Mouse (Mus musculus) hematopoietic stem cell, adult 5-6 weeks (primary cell): ENCODE measurements around the gene Nkx1-1. TPM values are rescaled to one million over a fixed set of nuclear protein-coding genes. Genes with fewer than 3 reads are reported as not detected.

ENCODE experiments used
- ATAC-seq, 2 experiments: fragments of 125-278 bp in 1 of 2; replicated peaks in 1 of 2; 2 replicates each; pipeline ENCODE4 v1.8.0; 2016 to 2017; ENCODE audit warnings: inconsistent platforms in 2 of 2, mild to moderate bottlenecking in 2 of 2, moderate number of reproducible peaks in 2 of 2, low read depth in 1 of 2, moderate TSS enrichment in 1 of 2; ENCODE audit not compliant: low FRiP score in 2 of 2, poor library complexity in 2 of 2, severe bottlenecking in 2 of 2, insufficient read depth in 1 of 2, low TSS enrichment in 1 of 2
- total RNA-seq: library from RNA; stranded (forward); fragments of 172-1452, 232-1000 nt; gene quantifications from 2 replicates; pipeline ENCODE4 v1.2.3, GENCODE M21; 2017

The Nkx1-1 gene
- not detected in 2 replicates for total RNA-seq

DNA sequence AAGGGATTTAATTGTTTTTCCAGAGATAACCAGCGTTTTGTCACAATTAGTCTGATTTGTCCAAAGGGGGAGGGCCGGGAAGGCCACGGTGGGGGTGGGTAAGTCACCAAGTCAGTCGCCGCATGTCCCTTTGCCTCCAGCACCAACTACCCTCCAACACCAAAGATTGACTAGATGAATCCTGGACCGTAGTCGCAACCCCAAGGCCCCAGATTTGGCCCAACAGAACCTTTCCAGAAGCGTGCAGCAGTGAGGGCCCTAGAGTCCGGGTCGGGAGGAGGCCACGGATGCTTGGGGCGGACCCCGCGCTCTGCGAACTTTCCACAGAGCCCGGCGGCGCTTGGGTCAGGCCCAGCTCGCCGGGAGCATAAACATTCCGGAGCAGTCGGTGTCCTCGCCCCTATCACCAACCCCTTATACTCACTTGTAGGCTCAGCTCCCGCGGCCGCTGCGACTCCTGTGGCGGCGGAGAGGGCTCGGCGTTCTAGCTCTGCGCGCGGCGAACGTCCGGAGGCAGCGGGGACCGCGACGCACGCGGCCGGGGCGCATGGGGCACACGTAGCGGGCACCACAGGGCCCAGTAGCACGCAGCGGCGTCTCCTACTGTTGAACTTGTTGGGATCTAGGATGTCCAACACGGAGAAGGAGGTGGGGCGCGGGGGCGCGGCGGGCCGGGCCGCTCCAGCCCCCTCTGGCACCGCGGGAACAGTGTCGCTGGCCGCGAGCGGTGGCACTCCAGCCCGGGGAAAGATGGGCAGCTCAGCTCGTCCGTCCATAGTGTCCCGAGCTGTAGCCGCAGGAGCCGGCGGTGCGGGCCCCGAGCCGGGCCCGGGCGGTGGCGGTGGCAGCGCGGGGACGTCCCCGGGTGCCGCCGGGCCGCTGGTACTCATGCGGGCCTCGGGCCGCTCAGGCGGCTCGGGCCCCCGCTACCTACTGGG is at the start of gene Nkx1-1:
TSS of gene Nkx1-1 (minus strand) at position 776 of the 938 bp plus-strand sequence.
- ATAC-seq = no peak

DNA sequence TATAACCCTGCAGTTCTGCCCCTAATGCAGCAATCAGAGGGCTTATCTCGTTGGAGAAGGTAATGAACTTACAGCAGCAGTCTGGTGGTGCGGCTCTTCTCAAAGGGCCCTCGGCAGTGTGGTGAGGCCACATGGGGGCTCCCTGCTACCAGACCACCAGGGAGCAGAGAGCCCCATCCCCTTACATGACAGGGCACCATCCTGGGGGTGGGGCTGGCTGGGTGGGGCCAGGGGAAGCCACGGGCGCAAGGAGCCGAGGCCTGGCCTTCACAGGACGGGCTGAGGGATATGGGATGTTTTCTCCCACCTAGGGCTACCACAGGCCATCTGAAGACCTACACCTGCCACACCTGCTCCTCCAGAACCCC is 47.5 kb upstream of the Nkx1-1 start:
- no peak for ATAC-seq

DNA sequence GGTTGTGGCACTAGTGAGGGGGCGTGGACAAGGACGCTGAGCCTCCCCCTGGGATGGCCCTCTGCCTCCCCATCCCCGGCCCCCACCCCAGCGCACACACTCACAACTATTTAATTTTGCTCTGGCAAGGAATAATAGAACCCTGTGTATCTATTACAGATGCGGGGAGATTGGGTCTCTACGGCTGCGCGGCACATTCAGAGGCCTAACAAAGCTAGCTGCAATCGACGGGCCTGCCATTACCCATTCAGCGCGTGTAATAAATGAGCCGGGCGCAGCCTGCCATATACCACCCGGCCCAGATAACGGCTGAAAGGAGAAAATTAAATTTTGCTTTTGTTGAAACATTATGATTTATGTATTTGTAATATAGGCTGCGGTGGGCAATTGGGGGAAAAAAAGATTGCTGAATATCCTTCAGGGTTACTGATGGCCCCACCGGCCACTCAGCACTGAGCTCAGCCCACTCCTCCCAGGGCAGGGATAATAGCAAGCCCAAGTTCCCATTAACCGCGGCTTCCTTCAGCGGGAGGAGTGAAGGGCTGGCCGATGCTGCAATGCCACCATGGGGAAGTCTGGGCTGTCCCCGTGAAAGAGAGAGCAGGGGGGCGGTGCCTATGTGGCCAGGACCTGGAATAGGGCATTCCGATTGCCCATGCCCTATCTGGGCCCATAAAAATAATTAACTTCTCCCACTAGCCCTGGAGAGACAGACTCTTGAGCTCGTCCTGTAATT is 47.0 kb upstream of the Nkx1-1 start:
- no peak for ATAC-seq

DNA sequence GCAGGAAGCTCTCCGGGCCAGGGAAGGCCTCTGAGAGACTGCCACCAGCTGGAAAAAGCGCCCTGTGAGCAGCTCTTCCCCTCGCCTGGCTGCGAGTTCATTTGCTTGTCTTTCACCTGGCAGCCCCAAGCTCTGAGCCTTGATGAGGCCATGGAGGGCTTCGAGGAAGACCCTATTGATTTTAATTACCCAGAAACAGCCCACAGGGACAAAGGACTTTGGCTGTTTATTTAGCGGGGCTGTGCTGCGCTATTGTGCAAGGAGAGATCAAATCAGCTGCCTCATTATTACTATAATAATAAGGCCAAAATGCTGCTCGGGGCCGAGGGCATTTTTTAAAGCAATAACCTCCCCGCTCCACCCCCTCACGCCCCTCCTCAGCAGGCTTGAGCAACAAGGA is 31.7 kb upstream of the Nkx1-1 start:
- ATAC-seq = no peak

DNA sequence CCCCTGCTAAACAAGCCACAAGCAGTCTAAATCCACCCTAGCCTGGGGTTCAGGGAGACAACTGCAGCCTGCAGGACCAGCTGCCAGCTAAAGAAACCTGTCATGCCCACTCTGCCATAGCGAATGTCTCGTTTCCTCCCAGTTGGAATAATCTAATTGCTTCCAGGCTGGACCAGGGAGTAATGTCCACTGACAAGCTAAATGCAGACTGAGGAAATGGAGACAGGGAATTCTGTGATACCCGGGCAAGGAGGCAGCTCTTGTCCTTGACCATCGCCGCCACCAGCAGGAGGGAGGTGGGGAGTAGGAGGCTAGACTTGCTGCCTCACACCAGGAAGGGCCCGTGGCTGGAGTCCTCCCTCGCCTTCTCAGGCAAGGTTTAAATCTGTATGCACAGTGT is 30.6 kb upstream of the Nkx1-1 start:
- no peak for ATAC-seq

DNA sequence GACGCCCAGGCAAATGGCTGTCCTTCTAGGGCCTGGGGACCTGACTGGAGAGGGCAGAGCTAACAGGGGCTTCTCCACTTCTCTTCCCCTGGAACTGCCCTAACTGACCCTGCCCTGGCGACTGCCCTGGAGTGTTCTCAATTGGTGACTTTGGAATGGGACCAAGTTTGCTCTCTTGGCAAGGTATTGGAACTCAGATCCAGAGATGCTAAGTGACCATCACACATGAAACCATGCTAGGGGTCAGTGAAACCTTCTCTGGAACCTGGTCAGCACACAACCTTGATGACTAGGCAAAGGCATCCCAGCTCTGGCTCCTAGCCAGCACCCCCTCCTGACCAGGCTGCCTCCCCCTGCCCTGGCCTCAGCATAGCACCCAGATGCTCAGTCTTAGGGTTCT is 25.3 kb upstream of the Nkx1-1 start:
- ATAC-seq = no peak

DNA sequence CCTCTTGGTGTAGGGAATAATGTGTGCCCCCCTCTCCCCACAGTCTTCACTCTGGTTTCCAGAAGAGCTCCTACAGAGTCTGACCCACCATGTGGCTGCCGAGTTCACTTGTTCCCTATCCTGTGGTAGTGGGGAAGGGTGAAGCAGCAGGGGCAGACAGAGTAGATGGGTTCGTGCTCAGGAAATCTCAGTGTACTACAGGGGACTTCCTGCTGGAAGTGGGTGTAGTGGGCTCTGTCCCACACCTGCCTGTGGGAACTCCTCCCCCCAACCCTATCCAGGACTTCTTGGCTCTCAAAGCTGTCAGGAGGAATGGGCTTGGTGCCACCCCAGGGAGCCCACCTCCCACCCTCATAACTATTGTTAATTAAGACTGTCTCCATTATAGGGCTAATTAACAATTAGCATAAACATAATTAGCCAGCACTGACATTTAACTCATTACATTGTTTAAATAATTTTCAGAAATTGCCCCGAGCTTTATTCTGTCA is 24.4 kb upstream of the Nkx1-1 start:
- ATAC-seq = no peak

DNA sequence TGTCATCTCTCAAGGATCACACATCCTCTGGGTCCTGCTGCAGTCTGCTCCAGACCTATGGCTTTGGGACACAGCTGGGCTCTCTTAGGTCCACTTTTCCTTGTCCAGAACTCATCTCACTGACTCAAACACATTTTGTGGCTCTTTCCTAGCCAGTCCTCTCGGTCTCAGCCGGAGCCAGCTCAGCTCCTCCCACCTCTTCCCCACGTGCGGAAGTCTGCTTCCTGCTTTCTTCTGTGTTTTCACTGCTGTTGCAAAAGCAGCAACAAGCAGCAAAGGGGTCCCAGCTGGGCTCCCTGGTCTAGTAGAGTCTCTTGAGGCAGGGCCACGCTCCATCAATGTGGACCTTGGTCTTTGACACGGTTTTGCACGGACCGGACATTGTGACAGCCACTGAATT is 22.0 kb upstream of the Nkx1-1 start:
- peak; percentile 50 to 54; a peak in 3 of 4 replicates for ATAC-seq

DNA sequence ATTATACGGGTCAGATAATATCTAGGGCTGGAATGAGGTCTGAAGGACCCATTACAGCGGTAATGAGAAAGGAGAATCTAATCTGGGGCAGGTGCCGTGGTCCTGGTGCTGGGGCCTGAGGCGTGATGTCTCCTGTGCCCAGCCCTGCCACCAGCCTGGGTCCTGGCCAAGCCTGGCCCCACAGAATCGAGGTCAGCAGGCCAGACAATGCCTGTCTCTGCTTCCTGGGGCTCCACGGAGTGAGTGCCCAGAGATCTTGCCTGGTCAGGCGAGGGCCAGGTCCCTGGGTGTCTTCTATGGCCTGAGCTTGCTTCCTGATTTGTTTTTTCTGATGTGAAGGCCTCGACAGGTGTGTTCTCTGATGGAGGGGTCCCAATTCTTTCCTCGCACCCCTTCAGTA is 10.0 kb upstream of the Nkx1-1 start:
- ATAC-seq = no peak

DNA sequence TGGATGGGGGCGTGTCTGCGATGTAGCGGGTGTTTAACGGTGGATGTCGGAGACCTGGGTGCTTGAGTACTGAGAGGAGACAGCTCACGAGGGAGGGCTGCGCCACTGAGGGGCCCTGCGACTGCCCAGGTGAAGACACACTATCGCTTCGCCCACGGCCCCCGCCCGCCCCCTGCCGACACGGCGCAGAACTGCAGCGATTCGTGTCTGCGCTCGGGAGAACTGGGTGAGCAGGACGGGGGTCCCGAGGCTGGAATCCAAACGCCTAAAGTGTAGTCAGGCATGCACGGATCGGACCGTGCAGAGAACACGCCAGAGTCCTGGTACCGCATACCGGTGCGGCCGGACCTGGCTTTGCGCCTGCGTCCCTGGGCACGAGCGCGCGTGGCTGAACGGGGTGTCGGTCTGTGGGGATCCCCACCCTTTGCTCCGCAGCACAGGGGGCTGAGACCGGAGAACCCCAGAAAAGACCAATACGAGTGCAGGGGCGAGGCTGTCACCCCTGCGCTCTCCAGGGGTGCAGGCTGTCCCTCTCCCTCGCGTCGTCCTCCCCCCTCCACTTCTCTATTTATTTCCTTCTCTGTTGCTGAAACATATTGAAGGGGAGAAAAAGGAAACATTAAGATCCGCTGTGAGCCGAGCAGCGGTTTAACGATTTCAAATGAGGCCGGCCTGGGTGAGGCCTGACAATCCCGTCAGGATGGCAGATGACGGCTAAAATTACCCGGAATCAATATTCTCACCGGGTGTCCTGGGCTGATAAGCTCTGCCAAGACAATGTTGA is 9.3 kb upstream of the Nkx1-1 start:
- ATAC-seq = peak; percentile 35 to 44

DNA sequence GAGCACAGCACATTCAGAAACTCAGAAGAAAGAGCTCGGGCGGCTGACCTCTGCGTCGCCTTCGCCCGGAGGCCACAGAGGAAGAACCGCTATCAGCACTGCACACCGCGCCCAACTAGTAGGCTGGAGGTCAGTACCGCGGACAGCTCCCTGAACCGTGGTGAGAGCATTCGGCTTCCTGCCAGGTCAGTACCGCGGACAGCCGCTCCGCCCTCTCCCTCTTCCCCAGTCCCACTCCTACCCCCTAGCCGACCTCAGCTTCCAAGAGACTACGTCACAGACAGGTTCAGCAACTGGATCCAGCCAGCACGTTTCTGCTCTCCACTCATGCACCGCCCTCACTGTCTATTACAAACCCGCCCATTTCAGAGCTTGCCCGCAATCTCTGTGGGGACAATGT is 4.4 kb upstream of the Nkx1-1 start:
- ATAC-seq = peak; percentile 68 to 93

DNA sequence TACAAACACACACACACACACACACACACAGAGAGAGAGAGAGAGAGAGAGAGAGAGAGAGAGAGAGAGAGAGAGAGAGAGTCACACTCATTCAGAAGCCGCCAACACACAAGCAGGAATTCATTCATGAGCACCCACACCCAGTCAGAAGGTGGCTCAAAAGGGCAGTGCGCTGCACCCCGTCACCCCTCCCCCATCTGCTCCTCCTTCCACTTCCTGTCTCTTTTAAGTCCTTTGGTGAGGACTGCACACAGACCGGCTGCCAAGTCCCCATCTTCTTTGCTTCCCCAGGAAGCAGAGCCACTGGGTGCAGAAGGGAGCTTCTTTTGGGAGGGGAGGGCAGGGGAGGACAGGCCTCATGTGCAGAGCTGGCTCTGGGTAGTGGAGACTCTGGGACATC is 2.2 kb upstream of the Nkx1-1 start:
- no peak for ATAC-seq

DNA sequence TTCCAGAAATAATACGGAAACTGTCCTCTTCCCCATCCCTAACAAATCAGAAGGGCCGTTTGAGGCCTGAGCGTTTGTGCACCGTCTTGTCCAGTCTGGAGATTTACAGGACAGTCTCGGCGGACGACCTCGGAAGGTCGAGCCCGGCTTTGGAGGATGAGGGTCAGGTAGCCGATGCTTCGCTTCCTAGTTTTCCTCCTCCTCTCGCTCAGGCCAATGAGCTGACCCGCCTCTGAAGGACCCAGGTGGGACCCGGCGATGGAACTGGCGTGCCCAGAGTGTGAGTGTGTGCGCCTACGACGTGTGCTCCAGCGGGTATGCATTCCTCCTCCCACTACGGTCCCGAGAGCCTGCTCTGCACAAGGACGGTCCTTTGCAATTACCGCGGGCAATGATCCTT is 1.4 kb upstream of the Nkx1-1 start:
- no peak for ATAC-seq

DNA sequence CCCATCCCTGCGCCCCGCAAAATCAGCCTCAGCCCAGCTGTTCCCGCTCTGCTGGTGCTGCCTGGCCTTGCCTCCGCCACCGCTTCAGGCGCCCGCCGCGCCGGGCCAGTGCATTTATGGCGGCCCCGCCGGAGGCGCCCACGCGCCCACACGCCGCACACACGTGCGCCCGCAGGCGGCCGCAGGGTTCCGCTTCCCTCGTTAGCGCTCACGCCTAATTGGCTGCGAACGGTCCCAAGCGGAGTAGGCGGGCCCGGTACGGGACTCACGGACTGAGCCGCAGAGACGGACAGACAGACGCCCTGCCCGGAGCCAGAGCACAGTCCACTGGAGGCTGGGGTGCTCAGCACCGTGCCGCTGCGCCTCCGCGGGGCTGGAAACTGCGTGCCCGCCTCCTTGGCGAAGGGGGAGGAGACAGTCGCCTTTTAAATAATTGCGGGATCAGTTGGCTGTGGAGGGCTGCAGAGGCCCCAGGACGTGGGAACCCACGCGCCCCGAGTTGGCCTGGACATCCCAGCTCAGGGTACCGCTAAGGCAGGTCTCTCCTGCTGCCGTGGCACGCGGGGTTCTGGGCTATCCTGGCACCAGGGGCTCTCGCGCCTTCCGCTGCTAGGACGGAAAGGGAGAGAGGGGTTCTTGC is 485 bp upstream of the Nkx1-1 start:
- ATAC-seq = no peak

DNA sequence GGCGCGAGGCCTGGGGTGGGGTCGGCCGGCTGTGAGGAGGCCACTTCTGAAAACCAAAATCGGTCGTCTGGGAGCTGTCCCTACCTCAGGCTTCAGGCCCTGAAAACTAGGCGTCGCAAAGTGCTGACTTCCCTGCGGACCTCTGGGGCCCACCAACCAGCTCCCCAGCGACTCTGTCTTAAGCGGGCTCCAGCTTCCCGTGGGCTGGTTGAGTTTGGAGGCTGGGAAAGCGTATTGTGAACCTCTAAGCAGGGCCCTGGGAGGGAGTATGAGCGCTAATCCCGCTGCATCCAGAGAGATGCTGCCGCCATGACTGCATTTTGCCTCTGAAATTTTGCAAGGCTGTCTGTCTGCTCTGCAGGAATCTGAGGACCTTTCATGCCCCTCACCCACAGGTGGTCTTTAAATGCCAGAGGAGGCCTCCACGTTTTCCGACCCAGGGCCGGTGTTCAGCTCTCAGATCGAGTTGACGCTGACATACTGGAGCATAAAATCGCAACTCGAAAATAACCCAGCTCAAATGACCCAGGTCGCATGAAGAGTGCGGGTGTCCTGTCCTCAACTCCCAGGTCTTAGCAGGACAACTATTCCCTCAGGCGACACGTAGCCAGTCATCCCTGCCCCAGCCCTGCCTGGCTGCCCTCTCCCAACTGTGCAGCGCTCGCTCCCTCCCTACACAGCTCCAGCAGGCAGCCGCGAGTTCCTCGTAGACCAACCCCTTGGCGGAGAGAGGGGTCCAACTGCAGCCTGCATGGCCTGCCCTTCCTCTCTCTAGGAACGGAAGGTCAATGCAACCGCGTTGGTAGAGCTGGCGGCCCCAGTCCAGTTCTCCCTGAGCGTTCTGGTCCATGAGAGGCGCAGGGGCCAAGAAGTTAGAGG is 1.5 kb downstream of the Nkx1-1 start:
- ATAC-seq = no peak

DNA sequence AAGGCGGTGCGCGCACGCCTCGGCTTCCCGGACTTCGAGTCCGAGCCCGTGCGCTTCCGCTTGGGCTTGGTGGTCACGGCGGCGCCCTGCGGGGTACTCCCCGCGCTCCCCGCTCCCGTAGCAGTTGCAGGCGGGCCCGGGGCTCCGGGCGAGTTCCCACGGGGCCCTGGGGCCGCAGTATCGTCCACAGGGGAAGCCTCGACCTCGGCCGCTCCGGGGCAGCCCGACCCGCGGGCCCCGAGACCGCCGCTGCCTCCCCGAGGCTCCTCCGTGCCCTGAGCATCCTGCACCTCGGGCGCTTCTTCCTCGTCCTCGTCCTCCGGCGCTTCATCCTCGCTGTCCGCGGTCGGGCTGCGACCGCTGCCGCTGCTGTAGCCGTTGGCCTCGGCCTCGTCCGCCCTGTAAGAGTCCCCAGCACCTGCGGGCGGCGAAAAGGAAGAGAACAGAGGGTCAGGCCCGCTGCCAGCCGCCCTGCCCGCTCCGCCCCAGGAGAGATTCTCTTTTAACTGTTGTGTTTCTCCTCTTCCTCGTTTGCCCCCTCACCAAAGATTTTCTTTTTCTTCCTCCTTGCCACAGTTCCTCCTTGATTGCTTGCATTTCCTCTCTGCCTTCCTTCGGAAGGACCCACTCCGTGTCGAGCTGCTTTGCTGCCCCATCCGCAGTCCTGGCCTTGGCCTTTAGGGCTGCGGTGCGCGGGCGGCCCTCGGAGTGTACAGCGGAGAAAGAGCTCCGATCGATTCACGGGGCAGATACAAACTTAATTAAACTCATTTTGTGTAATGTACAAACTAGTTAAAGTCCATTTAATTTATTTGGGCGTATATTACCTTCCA is 2.4 kb downstream of the Nkx1-1 start:
- no peak for ATAC-seq
